Mouse (Mus musculus): ENCODE results near the gene Clps. TPM values are rescaled to one million over a fixed set of nuclear protein-coding genes. Genes with fewer than 3 reads are reported as not detected.
A peak's percentile ranks its signal among the peaks of the same experiment; 100 is the strongest.

Gene Clps
- polyA plus RNA-seq, 1 experiment from 2014 or later: 0.33 TPM

DNA sequence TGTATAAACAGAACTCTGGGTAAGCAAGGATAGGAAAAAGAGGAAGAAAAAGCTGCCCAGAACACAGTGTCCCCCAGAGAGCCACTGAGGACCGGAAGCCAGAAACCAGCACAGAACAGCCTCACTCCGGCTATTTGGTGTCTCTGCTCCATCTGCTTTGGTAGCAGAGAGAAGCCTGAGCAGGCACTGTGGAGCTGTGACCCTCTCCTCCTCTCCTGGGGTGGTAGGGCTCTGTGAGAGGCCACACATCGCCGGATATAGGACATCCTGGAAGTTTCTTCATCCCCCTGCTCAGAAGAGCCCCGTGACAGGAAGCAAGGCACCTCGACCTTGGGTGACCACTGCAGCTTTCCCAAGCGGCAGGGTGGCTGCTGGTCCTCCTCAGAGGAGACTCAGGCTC is 46.7 kb downstream of the Clps start:
- Histone ChIP-seq H3K27ac (ENCODE audit: low read depth) (no peak overlapping the region), H3K4me3 (ENCODE audit: low read depth, low read length) (no peak overlapping the region), H3K36me3 (ENCODE audit: insufficient read depth) (no peaks in the 10 kb centered on the region), H3K4me1 (ENCODE audit: insufficient read depth) (peaks cover 14% of the 10 kb centered on the region), H3K4me2 (no peak overlapping the region), H3K9me3 (ENCODE audit: low read depth, low read length) (no peaks in the 10 kb centered on the region), H3K27me3 (ENCODE audit: insufficient read depth, low read length) (no peaks in the 10 kb centered on the region), H3K9ac (no peak overlapping the region)
- DNase-seq: peak; percentile 17
- 50% methylated on average over 7 of the region's 7 CpGs for WGBS
- TF ChIP-seq CTCF (IDR thresholded peaks at IDR 0.05; ENCODE audit: low read depth): no peak
- no peak for ATAC-seq (ENCODE audit: insufficient read depth)

DNA sequence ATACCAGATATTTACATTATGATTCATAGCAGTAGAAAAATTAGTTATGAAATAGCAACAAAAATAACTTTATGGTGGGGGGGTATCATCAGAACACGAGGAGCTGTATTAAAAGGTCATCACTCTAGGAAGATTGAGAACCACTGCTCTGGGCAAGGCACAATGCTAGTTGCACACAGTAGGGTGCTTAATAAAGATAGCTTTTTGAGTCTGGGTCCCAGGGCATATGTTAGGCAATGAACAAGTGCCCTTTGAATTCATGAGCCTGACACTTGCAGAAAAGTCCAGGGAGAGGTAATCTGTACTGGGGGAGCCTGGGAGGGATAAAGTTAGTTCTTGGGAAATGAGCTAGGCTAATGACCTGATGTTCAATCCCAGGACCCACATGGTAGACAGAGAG is 47.2 kb downstream of the Clps start:
- Histone ChIP-seq H3K36me3 (ENCODE audit: insufficient read depth) (no peaks in the 10 kb centered on the region), H3K27ac (ENCODE audit: low read depth) (no peak overlapping the region), H3K27me3 (ENCODE audit: insufficient read depth, low read length) (no peaks in the 10 kb centered on the region), H3K4me2 (no peak overlapping the region), H3K4me1 (ENCODE audit: insufficient read depth) (peaks cover 13% of the 10 kb centered on the region), H3K4me3 (ENCODE audit: low read depth, low read length) (no peak overlapping the region), H3K9ac (no peak overlapping the region), H3K9me3 (ENCODE audit: low read depth, low read length) (no peaks in the 10 kb centered on the region)
- no peak for DNase-seq
- 44% methylated on average over 1 of the region's 1 CpGs for WGBS
- TF ChIP-seq CTCF (IDR thresholded peaks at IDR 0.05; ENCODE audit: low read depth): no peak
- no peak for ATAC-seq (ENCODE audit: insufficient read depth)

DNA sequence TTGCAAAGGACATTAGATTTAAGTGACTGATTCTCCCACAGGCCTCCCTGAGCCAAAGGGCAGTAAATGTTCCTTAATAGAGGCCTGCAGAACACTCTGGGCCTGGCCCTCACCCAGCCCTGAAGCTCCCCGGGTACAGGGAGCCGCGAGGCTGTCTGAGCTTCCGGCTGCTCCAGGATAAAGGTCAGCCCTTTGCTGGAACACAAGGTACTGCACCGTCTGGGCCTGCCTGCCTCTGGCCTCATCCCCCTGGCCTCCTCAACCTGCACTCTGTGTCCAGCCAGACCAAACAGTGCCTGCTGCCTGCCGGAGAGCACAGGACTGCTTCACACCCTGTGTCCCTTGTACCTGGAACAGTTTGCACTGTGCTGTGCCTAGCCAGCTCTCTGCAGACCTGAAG is 47.9 kb downstream of the Clps start:
- 30% methylated on average over 6 of the region's 6 CpGs for WGBS

DNA sequence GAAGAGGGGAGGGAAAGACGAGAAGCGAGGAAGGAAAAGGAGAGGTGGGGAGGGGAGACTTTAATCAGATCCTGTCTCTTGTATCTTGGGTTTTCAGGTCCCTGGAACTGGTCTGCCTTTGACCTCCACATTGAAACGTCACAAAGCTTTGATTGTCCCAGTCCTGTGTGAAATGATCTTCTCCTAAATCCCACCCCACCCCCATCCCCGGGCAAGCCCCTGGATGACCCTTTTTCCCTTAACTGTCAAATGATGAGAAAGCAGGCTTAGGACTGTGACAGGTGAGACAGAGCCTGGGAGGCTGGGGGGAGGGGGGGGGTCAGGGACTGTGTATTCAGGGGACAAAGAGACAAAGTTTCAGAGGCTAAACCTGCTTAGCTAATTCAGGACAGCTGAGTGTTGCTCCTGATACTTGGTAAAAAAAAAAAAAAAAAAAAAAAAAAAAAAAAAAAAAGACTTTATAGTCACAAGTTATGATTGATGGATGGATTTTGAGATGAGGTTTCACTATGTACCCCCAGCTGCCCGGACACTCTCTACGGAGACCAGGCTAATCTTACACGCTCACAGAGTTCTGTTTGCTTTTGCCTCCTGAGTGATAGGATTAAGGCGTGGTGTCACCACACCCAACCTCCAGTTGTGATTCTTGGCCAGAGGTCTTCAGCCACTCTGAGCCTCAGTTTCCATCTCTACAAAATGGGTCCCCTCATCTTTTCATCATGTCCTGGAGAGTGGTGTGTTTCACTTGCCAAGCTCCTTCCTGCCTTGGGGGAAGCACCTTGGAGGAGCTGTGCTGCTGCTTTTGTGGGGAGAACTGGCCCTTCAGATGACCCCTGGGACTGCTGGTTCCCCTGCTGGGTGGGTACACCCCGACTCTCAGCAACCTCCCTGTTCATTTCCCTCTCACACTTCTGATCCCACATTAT is 48.7 kb downstream of the Clps start:
- ATAC-seq (ENCODE audit: insufficient read depth) (no peak), DNase-seq (no peak)
- H3K36me3 ChIP-seq (ENCODE audit: insufficient read depth): no peaks in the 10 kb centered on the region
- peaks cover 18% of the 10 kb centered on the region for H3K4me1 ChIP-seq (ENCODE audit: insufficient read depth)
- no peaks in the 10 kb centered on the region for H3K9me3 ChIP-seq (ENCODE audit: low read depth, low read length)
- H3K27ac ChIP-seq (ENCODE audit: low read depth): no peak overlapping the region
- H3K4me2 ChIP-seq: no peak overlapping the region
- H3K9ac ChIP-seq: no peak overlapping the region
- WGBS: 31% methylated on average over 9 of the region's 9 CpGs
- H3K4me3 ChIP-seq (ENCODE audit: low read depth, low read length): no peak overlapping the region
- no peaks in the 10 kb centered on the region for H3K27me3 ChIP-seq (ENCODE audit: insufficient read depth, low read length)
- no peak for TF ChIP-seq CTCF (IDR thresholded peaks at IDR 0.05; ENCODE audit: low read depth)

More for the DNA sequence above, 47.9 kb downstream of the Clps start:
- no peak overlapping the region for H3K4me2 ChIP-seq
- H3K4me3 ChIP-seq (ENCODE audit: low read depth, low read length): no peak overlapping the region
- H3K9ac ChIP-seq: no peak overlapping the region
- no peaks in the 10 kb centered on the region for H3K27me3 ChIP-seq (ENCODE audit: insufficient read depth, low read length)
- no peak for TF ChIP-seq CTCF (IDR thresholded peaks at IDR 0.05; ENCODE audit: low read depth)
- ATAC-seq (ENCODE audit: insufficient read depth) (no peak), DNase-seq (no peak)
- no peaks in the 10 kb centered on the region for H3K36me3 ChIP-seq (ENCODE audit: insufficient read depth)
- no peaks in the 10 kb centered on the region for H3K9me3 ChIP-seq (ENCODE audit: low read depth, low read length)
- H3K4me1 ChIP-seq (ENCODE audit: insufficient read depth): peaks cover 12% of the 10 kb centered on the region
- H3K27ac ChIP-seq (ENCODE audit: low read depth): no peak overlapping the region

DNA sequence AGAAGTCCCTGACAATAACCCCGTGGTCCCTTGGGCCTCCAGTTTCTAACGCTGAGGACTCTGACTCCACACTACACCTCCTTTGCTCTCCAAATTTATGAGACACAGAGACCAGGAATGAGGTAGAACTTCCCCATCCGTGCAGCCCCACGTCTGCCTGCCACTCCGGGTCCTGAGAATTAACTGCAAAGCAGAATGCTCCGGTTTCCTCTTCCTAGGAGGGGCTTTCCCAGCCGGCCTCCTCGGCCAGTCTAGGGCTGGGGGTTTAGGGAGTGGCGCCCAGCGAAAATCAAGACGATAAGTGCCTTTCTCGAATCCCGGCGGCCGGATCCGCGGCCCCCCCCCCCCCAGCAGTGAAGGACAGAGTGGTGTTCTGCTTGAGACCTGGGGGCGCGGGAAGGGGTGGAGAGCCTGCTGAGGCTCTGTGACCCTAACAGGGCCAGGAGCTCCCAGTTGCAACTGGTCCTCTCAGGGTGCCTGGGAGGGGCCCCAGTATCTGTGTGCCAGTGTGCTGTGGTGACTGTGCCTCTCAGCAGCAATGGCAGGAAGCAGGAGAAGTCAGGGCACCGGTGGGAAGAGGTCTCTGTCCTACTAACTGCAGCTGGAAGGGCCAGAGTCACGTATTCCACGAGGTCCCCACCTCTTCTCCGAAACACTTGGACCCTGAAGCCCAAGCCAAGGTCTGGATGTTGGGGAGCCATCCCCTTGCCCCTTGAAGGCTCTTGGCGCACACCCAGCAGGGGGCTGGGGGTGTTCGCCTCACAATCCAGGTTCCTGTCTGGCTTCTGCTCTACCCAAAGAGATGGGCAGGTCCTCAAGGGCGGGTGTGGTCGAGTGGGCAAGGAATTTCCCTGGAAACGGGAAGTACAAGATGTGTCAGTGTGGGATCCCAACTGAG is 49.9 kb downstream of the Clps start:
- whole genome bisulfite sequencing: 4% methylated on average over 28 of the region's 28 CpGs
- H3K9me3 ChIP-seq (ENCODE audit: low read depth, low read length): no peaks in the 10 kb centered on the region
- DNase-seq (peak; percentile 37), ATAC-seq (ENCODE audit: insufficient read depth) (no peak)
- H3K27me3 ChIP-seq (ENCODE audit: insufficient read depth, low read length): no peaks in the 10 kb centered on the region
- TF ChIP-seq CTCF (IDR thresholded peaks at IDR 0.05; ENCODE audit: low read depth): no peak
- H3K36me3 ChIP-seq (ENCODE audit: insufficient read depth): no peaks in the 10 kb centered on the region
- H3K4me1 ChIP-seq (ENCODE audit: insufficient read depth): peaks cover 18% of the 10 kb centered on the region
- peak overlapping the region; percentile 24; the same call in 1 of the 2 replicates for H3K9ac ChIP-seq
- H3K27ac ChIP-seq (ENCODE audit: low read depth): 0 out of 2 replicates have a peak overlapping the region, but pooled peaks have one; percentile 5
- H3K4me2 ChIP-seq: peak overlapping the region; percentile 49
- H3K4me3 ChIP-seq (ENCODE audit: low read depth, low read length): 0 out of 2 replicates have a peak overlapping the region, but pooled peaks have one; percentile 5

Small RNA genes within 50 kb of the gene (microRNA-seq; reads per million reads assigned to microRNA genes)
- gene Gm25195 (ENCODE audit: borderline number of aligned reads) (not detected), gene Mir6969 (ENCODE audit: borderline number of aligned reads) (not detected)

Other genes with a start within 250 kb of the Clps start
- gene Fance, start 247.2 kb downstream of the Clps start, polyA plus RNA-seq (2014; fragmentation: Nextera tagmentation; extraction: Ambion mirVana): 28.2 and 35.3 TPM in 2 replicates
- 799 and 802 TPM in 2 replicates for gene Rpl10a, start 232.3 kb downstream of the Clps start, polyA plus RNA-seq (2014; fragmentation: Nextera tagmentation; extraction: Ambion mirVana)
- gene Tead3, start 209.9 kb downstream of the Clps start, polyA plus RNA-seq (2014; fragmentation: Nextera tagmentation; extraction: Ambion mirVana): 11.2 and 11.3 TPM in 2 replicates
- 3.0 and 3.6 TPM in 2 replicates for gene Tulp1, start 195.5 kb downstream of the Clps start, polyA plus RNA-seq (2014; fragmentation: Nextera tagmentation; extraction: Ambion mirVana)
- gene Fkbp5, start 43.2 kb downstream of the Clps start, polyA plus RNA-seq (2014; fragmentation: Nextera tagmentation; extraction: Ambion mirVana): 8.3 and 8.7 TPM in 2 replicates
- gene Armc12, start 30.0 kb downstream of the Clps start, polyA plus RNA-seq (2014; fragmentation: Nextera tagmentation; extraction: Ambion mirVana): not detected in 2 replicates
- not detected in 2 replicates for gene Clpsl2, start 11.4 kb downstream of the Clps start, polyA plus RNA-seq (2014; fragmentation: Nextera tagmentation; extraction: Ambion mirVana)
- 0.20 and 0.32 TPM in 2 replicates for gene Lhfpl5, start 14.9 kb upstream of the Clps start, polyA plus RNA-seq (2014; fragmentation: Nextera tagmentation; extraction: Ambion mirVana)
- 105 and 122 TPM in 2 replicates for gene Srpk1, start 61.9 kb upstream of the Clps start, polyA plus RNA-seq (2014; fragmentation: Nextera tagmentation; extraction: Ambion mirVana)
- 0.33 and 0.49 TPM in 2 replicates for gene Slc26a8, start 129.5 kb upstream of the Clps start, polyA plus RNA-seq (2014; fragmentation: Nextera tagmentation; extraction: Ambion mirVana)
- 76.1 and 77.4 TPM in 2 replicates for gene Mapk14, start 130.6 kb upstream of the Clps start, polyA plus RNA-seq (2014; fragmentation: Nextera tagmentation; extraction: Ambion mirVana)
- 3.1 and 5.2 TPM in 2 replicates for gene AC170998.1, start 165.3 kb upstream of the Clps start, polyA plus RNA-seq (2014; fragmentation: Nextera tagmentation; extraction: Ambion mirVana)
- 53.7 and 61.0 TPM in 2 replicates for gene Mapk13, start 208.5 kb upstream of the Clps start, polyA plus RNA-seq (2014; fragmentation: Nextera tagmentation; extraction: Ambion mirVana)
- 10.0 and 12.5 TPM in 2 replicates for gene Brpf3, start 240.3 kb upstream of the Clps start, polyA plus RNA-seq (2014; fragmentation: Nextera tagmentation; extraction: Ambion mirVana)

Measured in lung, embryonic 14.5 days (tissue).